Mouse (Mus musculus) MEL (cell line): Measurements from ENCODE around the gene Naa10. TPM values are rescaled to one million over a fixed set of nuclear protein-coding genes. Genes with fewer than 3 reads are reported as not detected.

Source experiments
- DNase-seq: peaks from one replicate; pipeline ENCODE4 v3.0.0; 2011; ENCODE audit warnings: low read depth, low spot score
- H3K27ac ChIP-seq: 2 replicates; pipeline ENCODE4 v1.5.1; 2012; ENCODE audit warnings: low read depth, mild to moderate bottlenecking, control low read depth, low read length, moderate library complexity; ENCODE audit not compliant: control insufficient read depth
- H3K27me3 ChIP-seq, 2 experiments: fragments of 150-350 bp in 1 of 2; sonication (generic) in 1 of 2; 2 replicates each; pipeline ENCODE4 v1.6.1; 2012; ENCODE audit warnings: low read length in 2 of 2, mild to moderate bottlenecking in 2 of 2, improper control_type of control experiment in 1 of 2, moderate library complexity in 1 of 2; ENCODE audit not compliant: insufficient read depth in 2 of 2, control insufficient read depth in 1 of 2
- H3K36me3 ChIP-seq, 2 experiments: 2 replicates each; pipeline ENCODE4 v1.6.1; 2012 to 2014; ENCODE audit warnings: low read length in 2 of 2, improper control_type of control experiment in 1 of 2, inconsistent platforms in 1 of 2, mild to moderate bottlenecking in 1 of 2; ENCODE audit not compliant: insufficient read depth in 2 of 2, control insufficient read depth in 1 of 2
- H3K4me1 ChIP-seq, 2 experiments: fragments of 150-350 bp in 1 of 2; sonication (generic) in 1 of 2; 2 replicates each; pipeline ENCODE4 v1.6.1; 2012; ENCODE audit warnings: low read length in 2 of 2, improper control_type of control experiment in 1 of 2, mild to moderate bottlenecking in 1 of 2; ENCODE audit not compliant: insufficient read depth in 2 of 2, control insufficient read depth in 1 of 2
- H3K4me3 ChIP-seq, 2 experiments: fragments of 150-350 bp in 1 of 2; sonication (generic) in 1 of 2; 2 replicates each; pipeline ENCODE4 v1.5.1; 2012; ENCODE audit warnings: low read depth in 2 of 2, low read length in 2 of 2, mild to moderate bottlenecking in 2 of 2, moderate library complexity in 2 of 2, control low read depth in 1 of 2, improper control_type of control experiment in 1 of 2; ENCODE audit not compliant: control insufficient read depth in 1 of 2, insufficient read depth in 1 of 2
- H3K79me2 ChIP-seq: 2 replicates; pipeline ENCODE4 v1.6.1; 2012; ENCODE audit warnings: mild to moderate bottlenecking, low read length, moderate library complexity; ENCODE audit not compliant: control insufficient read depth, poor library complexity, insufficient read depth
- H3K9ac ChIP-seq: 2 replicates; pipeline ENCODE4 v1.6.1; 2012; ENCODE audit warnings: low read depth, mild to moderate bottlenecking, control low read depth, low read length, moderate library complexity; ENCODE audit not compliant: control insufficient read depth, poor library complexity, severe bottlenecking
- H3K9me3 ChIP-seq: fragments of 150-350 bp; sonication (generic); replicated peaks from 2 replicates; pipeline ENCODE4 v1.6.1; 2012; ENCODE audit warnings: mild to moderate bottlenecking, low read length, improper control_type of control experiment, moderate library complexity; ENCODE audit not compliant: insufficient read depth
- BHLHE40 ChIP-seq: IDR thresholded peaks from 2 replicates; pipeline ENCODE4 v1.6.1; 2012; ENCODE audit warnings: low read depth, mild to moderate bottlenecking, inconsistent platforms, low read length, improper control_type of control experiment, borderline replicate concordance
- CHD2 ChIP-seq: IDR thresholded peaks from 2 replicates; pipeline ENCODE4 v1.6.1; 2011; ENCODE audit warnings: low read length, improper control_type of control experiment
- CTCF ChIP-seq, 3 experiments: IDR thresholded peaks in 2 of 3; conservative IDR thresholded peaks in 1 of 3; 2 replicates each; pipeline ENCODE4 v1.5.1; 2011 to 2012; ENCODE audit warnings: low read length in 3 of 3, low read depth in 2 of 3, mild to moderate bottlenecking in 2 of 3, improper control_type of control experiment in 1 of 3, inconsistent platforms in 1 of 3, mixed read lengths in 1 of 3, moderate library complexity in 1 of 3; ENCODE audit not compliant: control insufficient read depth in 1 of 3, insufficient read depth in 1 of 3, poor library complexity in 1 of 3, severe bottlenecking in 1 of 3
- ETS1 ChIP-seq: IDR thresholded peaks from 2 replicates; pipeline ENCODE4 v1.6.1; 2012; ENCODE audit warnings: low read depth, mild to moderate bottlenecking, inconsistent platforms, low read length, improper control_type of control experiment, moderate library complexity
- MXI1 ChIP-seq: IDR thresholded peaks from 2 replicates; pipeline ENCODE4 v1.6.1; 2011; ENCODE audit warnings: mild to moderate bottlenecking, low read depth, low read length, improper control_type of control experiment
- NELFE ChIP-seq: IDR thresholded peaks from 2 replicates; pipeline ENCODE4 v1.6.1; 2011; ENCODE audit warnings: low read depth, low read length, improper control_type of control experiment
- SMC3 ChIP-seq: IDR thresholded peaks from 2 replicates; pipeline ENCODE4 v1.6.1; 2011; ENCODE audit warnings: low read depth, low read length, improper control_type of control experiment
- UBTF ChIP-seq: IDR thresholded peaks from 2 replicates; pipeline ENCODE4 v1.6.1; 2012; ENCODE audit warnings: low read depth, mild to moderate bottlenecking, inconsistent platforms, low read length, improper control_type of control experiment, moderate library complexity, borderline replicate concordance; ENCODE audit not compliant: insufficient read depth
- USF1 ChIP-seq: IDR thresholded peaks from 2 replicates; pipeline ENCODE4 v1.6.1; 2014; ENCODE audit warnings: low read depth, mild to moderate bottlenecking, inconsistent platforms, low read length, improper control_type of control experiment, moderate library complexity
- ZKSCAN1 ChIP-seq: IDR thresholded peaks from 2 replicates; pipeline ENCODE4 v1.6.1; 2012; ENCODE audit warnings: low read depth, mild to moderate bottlenecking, inconsistent platforms, low read length, improper control_type of control experiment, moderate library complexity
- ZMIZ1 ChIP-seq: IDR thresholded peaks from 2 replicates; pipeline ENCODE4 v1.6.1; 2012; ENCODE audit warnings: low read depth, mild to moderate bottlenecking, inconsistent platforms, low read length, improper control_type of control experiment, moderate library complexity
- polyA plus RNA-seq, 2 experiments: library from polyadenylated mRNA; stranded (reverse) in 1 of 2; unstranded in 1 of 2; fragments of >175 nt in 1 of 2; fragments of >200 nt in 1 of 2; gene quantifications; 2 replicates each; pipeline versions ENCODE4 v1.2.1 to v1.2.4; 2012; ENCODE audit warnings: low replicate concordance in 2 of 2, low read depth in 1 of 2; ENCODE audit not compliant: insufficient read length in 2 of 2, insufficient read depth in 1 of 2, missing spikeins in 1 of 2
- total RNA-seq: library from RNA; depleted of rRNA; stranded (reverse); fragments of 300-350 nt; gene quantifications from 2 replicates; pipeline ENCODE4 v1.2.3, GENCODE M21; 2012

Naa10 gene
- total and polyA plus RNA-seq, 3 experiments, result 174 to 417 (median 253) TPM

DNA sequence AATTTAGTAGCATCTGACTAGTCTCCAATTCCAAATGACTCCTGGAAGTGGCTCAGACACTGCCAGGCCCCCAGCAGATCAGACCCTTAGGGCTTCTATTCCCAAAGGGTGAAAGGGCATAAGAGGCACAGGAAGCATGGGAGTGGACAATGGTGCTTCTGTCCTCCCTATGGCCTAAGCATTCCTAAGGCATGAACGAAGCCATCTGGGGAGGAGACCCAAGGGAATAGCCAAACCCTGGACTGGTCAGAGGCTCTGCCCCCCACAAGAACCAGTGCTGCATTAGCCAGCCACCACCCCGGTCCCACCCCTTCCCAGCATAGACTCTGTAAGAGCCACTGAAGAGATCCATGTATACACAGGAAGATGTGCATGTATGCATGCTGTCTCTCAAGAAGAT lies 45.9 kb downstream of the Naa10 start:
- Histone ChIP-seq H3K9ac (no peak overlapping the region), H3K79me2 (no peaks in the 10 kb centered on the region), H3K9me3 (no peaks in the 10 kb centered on the region), H3K27me3 (no peaks in the 10 kb centered on the region), H3K4me3 (no peak overlapping the region), H3K4me1 (peaks cover 4 to 21% of the 10 kb centered on the region in 2 experiments; a peak in 3 of 4 replicates), H3K36me3 (peaks cover 0 to 2% of the 10 kb centered on the region in 2 experiments; a peak in 1 of 4 replicates), H3K27ac (no peak overlapping the region)
- no peak for DNase-seq
- TF ChIP-seq NELFE, result no peak

DNA sequence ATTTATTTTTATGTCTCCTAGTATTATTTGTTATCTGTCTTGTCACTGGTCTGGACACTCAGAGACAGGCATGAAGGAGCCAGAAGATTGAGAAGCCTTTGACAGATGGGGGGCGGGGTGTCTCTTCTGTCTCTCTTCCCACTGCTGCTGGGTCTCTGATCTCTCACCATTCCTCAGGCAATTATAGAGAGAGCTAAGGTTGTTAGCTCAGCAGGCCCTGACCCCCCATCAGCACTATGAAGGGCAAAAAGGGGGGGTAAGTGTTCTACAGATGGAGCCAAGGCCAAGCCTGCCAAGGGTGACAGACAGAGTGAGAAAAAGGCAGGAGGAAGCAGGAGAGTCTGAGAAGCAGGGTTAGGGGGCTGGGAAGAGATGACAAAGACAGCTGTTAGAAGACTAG lies 49.8 kb downstream of the Naa10 start:
- H3K27ac ChIP-seq, result no peak overlapping the region
- H3K9me3 ChIP-seq, result no peaks in the 10 kb centered on the region
- no peaks in the 10 kb centered on the region for H3K79me2 ChIP-seq
- no peaks in the 10 kb centered on the region; a peak in 1 of 4 replicates for H3K36me3 ChIP-seq
- H3K4me3 ChIP-seq, result no peak overlapping the region
- TF ChIP-seq UBTF (no peak), ETS1 (no peak), MXI1 (no peak)
- TF ChIP-seq, all 39 proteins: peak for 0
- Histone ChIP-seq H3K4me1 (peaks cover 4 to 7% of the 10 kb centered on the region in 2 experiments; a peak in 2 of 4 replicates), H3K9ac (no peak overlapping the region), H3K27me3 (no peaks in the 10 kb centered on the region)
- DNase-seq, result no peak

GRCm38 (mm10) chrX:73871474-73871873 lies 50.3 kb downstream of the Naa10 start:
- Histone ChIP-seq H3K9ac (no peak overlapping the region), H3K27ac (no peak overlapping the region), H3K9me3 (no peaks in the 10 kb centered on the region), H3K36me3 (no peaks in the 10 kb centered on the region), H3K4me3 (no peak overlapping the region), H3K4me1 (peaks cover 0 to 3% of the 10 kb centered on the region in 2 experiments; a peak in 2 of 4 replicates), H3K79me2 (no peaks in the 10 kb centered on the region), H3K27me3 (no peaks in the 10 kb centered on the region)
- DNase-seq, result no peak
- TF ChIP-seq UBTF (no peak), ZKSCAN1 (no peak), SMC3 (no peak), CTCF (IDR thresholded peaks at IDR 0.05 in 2 of 3, conservative IDR thresholded peaks at IDR 0.05 in 1 of 3; ENCODE audit: control insufficient read depth in 1 of 3, insufficient read depth in 1 of 3, low read depth in 2 of 3, low read length in 3 of 3, poor library complexity in 1 of 3, severe bottlenecking in 1 of 3) (no peak), CHD2 (no peak), BHLHE40 (no peak), ZMIZ1 (no peak), USF1 (no peak)
